Mouse (Mus musculus) hindbrain, embryonic 13.5 days (tissue): Measurements from ENCODE around the gene Rtp2. TPM values are rescaled to one million over a fixed set of nuclear protein-coding genes. Genes with fewer than 3 reads are reported as not detected.

Experiments
- ATAC-seq: fragments of 200-750 bp; cut with Nextera tagmentation; 2 replicates; pipeline ENCODE4 v1.8.0; 2017; ENCODE audit warnings: moderate TSS enrichment; ENCODE audit not compliant: low FRiP score
- H3K27ac ChIP-seq: fragments of 300-500 bp; sonication (generic); 2 replicates; pipeline ENCODE4 v1.5.1; 2015; ENCODE audit warnings: inconsistent platforms, mild to moderate bottlenecking, moderate library complexity
- H3K27me3 ChIP-seq: fragments of 300-500 bp; sonication (generic); 2 replicates; pipeline ENCODE4 v1.6.1; 2015; ENCODE audit warnings: mild to moderate bottlenecking, inconsistent platforms
- H3K36me3 ChIP-seq: fragments of 300-500 bp; sonication (generic); 2 replicates; pipeline ENCODE4 v1.6.1; 2015; ENCODE audit warnings: mild to moderate bottlenecking, inconsistent platforms
- H3K4me1 ChIP-seq: fragments of 300-500 bp; sonication (generic); replicated peaks from 2 replicates; pipeline ENCODE4 v1.6.1; 2015; ENCODE audit warnings: inconsistent platforms
- H3K4me2 ChIP-seq: fragments of 300-500 bp; sonication (generic); 2 replicates; pipeline ENCODE4 v1.6.1; 2015; ENCODE audit warnings: inconsistent platforms, mild to moderate bottlenecking, moderate library complexity
- H3K4me3 ChIP-seq: fragments of 300-500 bp; sonication (generic); 2 replicates; pipeline ENCODE4 v1.5.1; 2015; ENCODE audit warnings: mild to moderate bottlenecking, inconsistent platforms
- H3K9ac ChIP-seq: fragments of 300-500 bp; sonication (generic); 2 replicates; pipeline ENCODE4 v1.6.1; 2015; ENCODE audit warnings: mild to moderate bottlenecking, inconsistent platforms
- H3K9me3 ChIP-seq: fragments of 300-500 bp; sonication (generic); 2 replicates; pipeline ENCODE4 v1.6.1; 2016; ENCODE audit warnings: inconsistent platforms
- WGBS: fragments of 180-500 bp; shearing (Covaris S2); methylation state at CpG from one replicate; pipeline ENCODE4 v1.1.7; 2015; 5-methylcytosine and 5-hydroxymethylcytosine counted together
- polyA plus RNA-seq: library from polyadenylated mRNA; unstranded; fragments of >200 nt; fragmentation: Nextera tagmentation; extraction: Ambion mirVana; gene quantifications from 2 replicates; pipeline ENCODE4 v1.2.1, GENCODE M21; 2015

The Rtp2 gene
- polyA plus RNA-seq, 1 experiment from 2014 or later: not detected

DNA sequence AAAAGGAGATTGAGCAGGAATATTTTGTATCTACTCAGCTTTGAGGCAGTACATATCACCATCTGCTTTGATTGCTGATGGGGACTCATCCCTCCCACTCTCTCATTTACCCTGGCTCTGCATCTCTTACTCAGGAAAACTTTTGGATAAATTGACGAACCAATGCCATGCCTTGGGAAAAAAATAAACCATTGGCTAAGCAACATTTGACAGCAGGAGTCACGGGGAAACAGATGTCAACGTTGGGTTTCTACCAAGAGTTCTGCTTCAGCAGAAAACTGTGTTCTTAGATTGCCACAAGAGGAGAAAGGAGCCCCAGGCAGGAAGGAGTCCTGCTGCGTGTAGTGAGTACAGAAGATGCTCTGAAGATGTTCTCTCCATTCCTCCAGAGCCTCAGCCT is 32.1 kb downstream of the Rtp2 start:
- Histone ChIP-seq H3K4me3 (no peak overlapping the region), H3K9me3 (no peaks in the 10 kb centered on the region), H3K4me1 (peaks cover 15% of the 10 kb centered on the region), H3K36me3 (no peaks in the 10 kb centered on the region), H3K9ac (no peak overlapping the region), H3K27me3 (0 out of 2 replicates have a peak, but pooled peaks cover 10% of the 10 kb centered on the region), H3K4me2 (no peak overlapping the region), H3K27ac (no peak overlapping the region)
- ATAC-seq: no peak
- WGBS: 84% methylated on average over 4 of the region's 4 CpGs

DNA sequence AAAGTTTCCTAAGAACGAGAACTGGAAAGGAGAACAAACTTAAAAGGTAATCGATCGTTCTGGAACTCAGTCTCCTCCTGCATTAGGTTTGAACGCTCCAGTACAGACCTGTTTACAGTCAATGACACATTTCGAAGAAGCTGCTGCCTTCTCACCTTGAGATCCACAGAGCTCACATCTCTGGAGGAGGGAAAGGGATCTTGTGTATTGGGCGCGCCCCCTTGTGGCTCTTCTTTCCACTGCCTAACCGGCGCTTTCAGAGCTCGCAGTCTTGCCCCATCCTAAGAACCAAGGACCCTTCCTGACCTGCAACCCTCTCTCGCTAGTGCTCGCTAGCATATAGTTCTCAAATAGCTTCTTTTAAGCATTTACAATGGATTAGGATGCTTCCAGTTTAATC is 33.4 kb downstream of the Rtp2 start:
- ATAC-seq: peak; percentile 87
- WGBS: 13% methylated on average over 12 of the region's 12 CpGs
- Histone ChIP-seq H3K36me3 (no peaks in the 10 kb centered on the region), H3K4me2 (peak overlapping the region; percentile 56), H3K9me3 (no peaks in the 10 kb centered on the region), H3K27me3 (0 out of 2 replicates have a peak, but pooled peaks cover 15% of the 10 kb centered on the region), H3K4me3 (no peak overlapping the region), H3K9ac (no peak overlapping the region), H3K27ac (0 out of 2 replicates have a peak overlapping the region, but pooled peaks have one; percentile 14), H3K4me1 (peaks cover 15% of the 10 kb centered on the region)

DNA sequence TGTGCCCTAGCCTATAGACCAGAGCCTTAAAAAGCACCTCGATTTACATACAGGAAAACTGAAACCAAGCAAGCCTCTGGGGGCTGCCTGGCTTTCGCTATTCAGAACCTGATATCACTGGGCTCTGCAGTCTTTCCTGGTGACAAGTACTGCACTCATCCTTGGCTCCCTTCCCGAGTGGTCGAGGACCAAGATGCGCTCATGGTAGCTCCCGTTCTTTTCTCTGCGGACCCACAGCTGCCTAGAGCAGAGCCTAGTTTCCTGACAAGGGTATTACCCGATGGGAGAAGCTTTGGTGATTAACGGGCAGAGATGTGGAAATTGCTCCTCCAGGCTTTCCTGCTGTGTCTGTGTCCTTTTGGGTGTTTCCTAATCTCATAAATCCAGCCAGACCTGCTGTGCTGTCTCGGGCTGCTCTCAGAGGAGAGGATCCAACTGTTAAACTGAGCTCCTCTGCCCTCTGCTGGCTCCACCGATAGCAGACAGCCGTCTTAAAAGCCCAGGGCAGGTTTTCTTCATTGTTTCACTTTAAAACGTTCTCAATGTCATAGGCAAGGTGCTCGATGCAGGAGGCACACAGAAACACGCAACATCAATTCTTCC is 34.1 kb downstream of the Rtp2 start:
- WGBS: 14% methylated on average over 15 of the region's 15 CpGs
- Histone ChIP-seq H3K9me3 (no peaks in the 10 kb centered on the region), H3K4me3 (peak overlapping the region; percentile 25), H3K4me1 (peaks cover 15% of the 10 kb centered on the region), H3K27me3 (0 out of 2 replicates have a peak, but pooled peaks cover 15% of the 10 kb centered on the region), H3K27ac (peak overlapping the region; percentile 14), H3K9ac (peak overlapping the region; percentile 60; the same call in 1 of the 2 replicates), H3K4me2 (peak overlapping the region; percentile 56), H3K36me3 (no peaks in the 10 kb centered on the region)
- peak; percentile 92 for ATAC-seq

DNA sequence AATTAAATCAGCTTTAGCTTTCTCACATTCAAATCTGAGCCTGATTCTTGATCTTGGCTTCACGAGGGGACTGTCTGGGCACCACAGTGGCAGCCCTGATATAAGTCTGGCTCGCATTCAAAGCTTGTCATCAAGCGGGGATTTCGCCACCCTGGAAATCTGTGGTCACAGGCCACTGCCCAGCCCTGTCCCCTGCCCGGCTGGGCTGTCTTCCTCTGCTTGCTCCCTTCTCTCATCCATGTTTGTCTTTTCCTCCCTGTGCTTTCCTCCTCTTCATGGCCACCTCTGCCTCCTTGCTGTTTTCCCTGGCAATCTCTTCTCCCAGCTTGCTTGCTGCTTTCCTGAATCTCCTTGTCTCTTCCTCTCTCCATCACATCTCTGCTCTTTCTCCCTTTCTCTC is 34.7 kb downstream of the Rtp2 start:
- WGBS: 49% methylated on average over 5 of the region's 5 CpGs
- Histone ChIP-seq H3K4me2 (peak overlapping the region; percentile 56), H3K36me3 (no peaks in the 10 kb centered on the region), H3K27ac (peak overlapping the region; percentile 14), H3K4me3 (no peak overlapping the region), H3K27me3 (peaks cover 20% of the 10 kb centered on the region), H3K9me3 (no peaks in the 10 kb centered on the region), H3K9ac (peak overlapping the region; percentile 60; the same call in 1 of the 2 replicates), H3K4me1 (peaks cover 15% of the 10 kb centered on the region)
- no peak for ATAC-seq

DNA sequence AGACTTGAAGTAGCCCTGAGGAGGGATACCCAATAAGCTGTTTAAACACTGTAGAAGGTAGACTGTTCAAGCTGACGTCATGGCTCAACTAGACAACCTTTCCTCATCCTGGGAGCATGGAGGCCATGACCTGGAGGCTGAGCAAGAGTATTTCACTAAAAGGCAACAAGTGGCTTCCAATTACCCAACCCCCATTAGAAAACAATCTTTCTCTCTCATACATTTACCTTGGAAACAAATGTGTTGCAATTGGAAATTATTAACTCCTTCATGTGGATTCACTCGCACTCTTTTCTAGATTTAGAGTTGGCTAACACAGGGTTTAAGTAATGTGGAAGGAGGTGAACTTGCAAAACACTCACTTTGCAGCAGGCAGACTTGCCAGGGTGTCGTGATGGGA is 37.1 kb downstream of the Rtp2 start:
- Histone ChIP-seq H3K9me3 (no peaks in the 10 kb centered on the region), H3K4me1 (peaks cover 30% of the 10 kb centered on the region), H3K4me2 (no peak overlapping the region), H3K36me3 (no peaks in the 10 kb centered on the region), H3K9ac (no peak overlapping the region), H3K27me3 (peaks cover 41% of the 10 kb centered on the region), H3K4me3 (no peak overlapping the region), H3K27ac (no peak overlapping the region)
- ATAC-seq: no peak
- WGBS: 90% methylated on average over 3 of the region's 3 CpGs

DNA sequence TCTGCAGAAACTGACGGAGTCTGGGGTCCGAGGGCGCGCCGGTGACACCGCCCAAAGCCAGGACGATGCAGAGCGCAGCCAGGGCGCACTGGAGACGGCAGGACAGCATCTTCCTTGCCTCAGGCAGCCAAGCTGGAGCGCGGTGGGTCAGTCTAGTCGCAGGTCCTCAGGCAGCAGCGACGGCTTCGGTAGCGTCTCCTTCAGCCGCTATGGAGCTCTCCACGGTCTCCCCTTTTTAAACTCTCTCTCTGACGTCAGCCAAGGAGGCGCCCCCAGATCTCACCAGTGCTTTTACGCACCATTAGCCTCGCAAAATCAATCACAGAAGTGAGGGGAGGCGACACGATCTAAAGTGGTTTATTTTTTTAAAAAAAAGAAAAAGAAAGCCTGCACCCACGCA is 41.6 kb downstream of the Rtp2 start, which contains the start of gene Sst:
Gene Sst, minus strand, starts transcription at position 323 of the 400 bp plus-strand sequence.
- peak; percentile 53 for ATAC-seq
- 5% methylated on average over 26 of the region's 26 CpGs for WGBS
- H3K36me3 ChIP-seq: no peaks in the 10 kb centered on the region

DNA sequence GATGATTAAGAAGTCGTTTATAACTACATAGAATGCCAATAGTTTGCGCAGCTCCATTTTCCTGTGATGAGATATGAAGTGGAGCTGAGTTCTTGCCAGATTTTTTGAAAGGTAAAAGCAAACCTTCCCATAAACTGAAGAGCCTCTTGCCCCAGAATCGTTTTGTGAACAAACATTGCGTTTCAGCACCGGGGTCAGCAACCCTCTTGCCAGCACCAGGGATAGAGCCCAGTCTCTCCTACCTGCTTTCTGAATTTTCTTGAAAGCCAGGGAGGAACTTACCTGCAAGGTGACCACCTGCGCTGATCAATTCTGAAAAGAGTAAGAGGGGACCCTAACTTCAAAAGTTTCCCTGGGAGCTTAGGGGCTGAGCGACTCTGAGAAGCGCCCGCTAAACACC is 42.0 kb downstream of the Rtp2 start:
- 9% methylated on average over 9 of the region's 9 CpGs for WGBS
- Histone ChIP-seq H3K4me2 (peak overlapping the region; percentile 57), H3K27me3 (peaks cover 41% of the 10 kb centered on the region), H3K4me3 (peak overlapping the region; percentile 40), H3K9ac (peak overlapping the region; percentile 53), H3K36me3 (no peaks in the 10 kb centered on the region), H3K27ac (0 out of 2 replicates have a peak overlapping the region, but pooled peaks have one; percentile 15), H3K4me1 (peaks cover 31% of the 10 kb centered on the region), H3K9me3 (no peaks in the 10 kb centered on the region)
- no peak for ATAC-seq

More for the DNA sequence above, 41.6 kb downstream of the Rtp2 start, which contains the start of gene Sst:
- Histone ChIP-seq H3K9ac (peak within 1 kb of the TSS; percentile 53), H3K4me3 (peak within 1 kb of the TSS; percentile 40), H3K27ac (0 out of 2 replicates have a peak within 1 kb of the TSS, but pooled peaks have one; percentile 15), H3K9me3 (no peaks in the 10 kb centered on the region), H3K27me3 (peaks cover 41% of the 10 kb centered on the region), H3K4me2 (peak within 1 kb of the TSS; percentile 57), H3K4me1 (peaks cover 31% of the 10 kb centered on the region)

DNA sequence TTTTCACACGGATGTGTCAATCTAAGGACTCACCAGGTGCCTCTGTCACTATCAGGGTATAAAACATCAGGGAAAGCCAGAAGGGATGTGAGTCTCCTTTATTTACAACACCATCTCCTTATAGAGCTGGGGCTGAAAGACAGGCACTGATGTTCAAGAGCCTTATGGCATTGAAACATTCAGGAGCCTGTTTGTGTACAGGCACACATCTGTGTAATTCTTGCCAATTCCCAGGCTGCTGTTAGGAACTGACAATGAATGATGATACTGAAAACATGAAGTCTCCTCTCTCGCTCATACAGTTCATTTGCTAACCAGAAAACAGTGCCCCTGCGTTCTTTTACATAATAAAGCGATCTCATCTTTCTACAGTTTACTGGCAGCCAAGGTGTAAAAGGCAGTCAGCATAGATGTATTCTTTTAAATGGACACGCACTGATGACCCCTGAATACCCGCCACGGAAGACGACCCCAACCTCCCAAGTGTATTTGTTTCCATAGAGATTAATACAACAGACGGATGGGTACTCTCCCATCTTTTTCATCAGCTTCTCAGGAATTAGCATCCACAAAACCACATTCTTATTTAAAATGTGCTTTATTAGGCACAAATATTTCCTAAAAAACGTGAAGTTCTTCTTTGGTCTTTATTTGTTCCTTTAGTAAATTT is 44.1 kb downstream of the Rtp2 start:
- Histone ChIP-seq H3K4me1 (peaks cover 35% of the 10 kb centered on the region), H3K4me3 (no peak overlapping the region), H3K27me3 (peaks cover 36% of the 10 kb centered on the region), H3K36me3 (no peaks in the 10 kb centered on the region), H3K9ac (no peak overlapping the region), H3K4me2 (peak overlapping the region; percentile 27; the same call in 1 of the 2 replicates), H3K27ac (peak overlapping the region; percentile 44; the same call in 1 of the 2 replicates), H3K9me3 (no peaks in the 10 kb centered on the region)
- peak; percentile 40 for ATAC-seq
- WGBS: 33% methylated on average over 10 of the region's 10 CpGs

DNA sequence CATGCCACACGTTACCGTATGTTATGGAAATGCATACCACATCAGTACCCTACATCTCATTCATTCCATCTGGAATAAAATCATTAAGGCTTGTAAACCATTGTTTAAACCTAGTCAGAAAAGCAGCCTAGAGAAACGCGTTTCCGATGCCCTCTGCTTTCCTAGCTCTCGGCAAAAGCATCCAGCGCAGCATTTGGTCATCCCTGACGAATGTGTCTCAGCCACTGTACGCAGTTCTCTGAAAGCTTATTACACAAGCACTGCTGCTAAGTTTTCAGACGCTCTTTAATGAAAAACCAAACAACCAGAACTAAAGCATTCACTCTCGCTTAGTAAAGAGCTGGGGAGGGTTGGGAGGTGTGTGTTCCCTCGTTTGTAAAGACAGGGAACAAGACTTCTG is 47.1 kb downstream of the Rtp2 start:
- H3K27me3 ChIP-seq: peaks cover 7% of the 10 kb centered on the region
- WGBS: 60% methylated on average over 12 of the region's 12 CpGs
- peaks cover 20% of the 10 kb centered on the region for H3K4me1 ChIP-seq
- no peak overlapping the region for H3K9ac ChIP-seq
- no peak overlapping the region for H3K4me3 ChIP-seq
- H3K9me3 ChIP-seq: no peaks in the 10 kb centered on the region
- H3K4me2 ChIP-seq: peak overlapping the region; percentile 11; the same call in 1 of the 2 replicates
- no peaks in the 10 kb centered on the region for H3K36me3 ChIP-seq
- 0 out of 2 replicates have a peak overlapping the region, but pooled peaks have one; percentile 6 for H3K27ac ChIP-seq
- no peak for ATAC-seq

Other genes with a start within 250 kb of the Rtp2 start
- gene Sst, start 41.4 kb downstream of the Rtp2 start, polyA plus RNA-seq: 242 and 252 TPM in 2 replicates
- not detected in 2 replicates for gene Gm37419, start 56.1 kb upstream of the Rtp2 start, polyA plus RNA-seq
- 0.22 and 0.32 TPM in 2 replicates for gene Bcl6, start 56.5 kb upstream of the Rtp2 start, polyA plus RNA-seq